15 mouse cellular contexts compared by ENCODE assay signal in genomic region chr14:25686216-25686945, GRCm38 (mm10). TPM values are rescaled to one million over a fixed set of nuclear protein-coding genes. Genes with fewer than 3 reads are reported as not detected.
DNase-seq lines count a peak whose midpoint lies in the region; ATAC-seq lines count a peak whose summit lies in the region.
"Had no signal": no experiment of that assay in that cellular context is flagged by ENCODE, and none has a peak within 500 bp of the region (broad histone marks: within the 10 kb centered on the region; RNA-seq: fewer than 3 reads in every experiment).

No protein-coding gene starts in this region.

- H3K9me3 ChIP-seq in lung, embryonic 15.5 days, result no peaks in the 10 kb centered on the region
- H3K9me3 ChIP-seq in heart, embryonic 15.5 days (replicated peaks), result no peaks in the 10 kb centered on the region
- H3K9me3 ChIP-seq in intestine, embryonic 15.5 days, result no peaks in the 10 kb centered on the region
- no peaks in the 10 kb centered on the region for H3K9me3 ChIP-seq in stomach, embryonic 14.5 days (ENCODE audit: control insufficient read depth, low read depth, low read length)
- H3K9me3 ChIP-seq: hindbrain, embryonic 12.5 days; limb, embryonic 10.5 days had no signal

- no peak overlapping the region for H3K9ac ChIP-seq in lung, embryonic 15.5 days
- peak overlapping the region; percentile 22; the same call in 1 of the 2 replicates for H3K9ac ChIP-seq in heart, embryonic 15.5 days
- 0 out of 2 replicates have a peak overlapping the region, but pooled peaks have one; percentile 2 for H3K9ac ChIP-seq in intestine, embryonic 15.5 days
- no peak overlapping the region for H3K9ac ChIP-seq in stomach, embryonic 14.5 days (replicated peaks; ENCODE audit: low read depth, low read length)
- H3K9ac ChIP-seq: forebrain, postnatal 0 days; hindbrain, embryonic 12.5 days had no signal

- H3K4me1 ChIP-seq in lung, embryonic 15.5 days, result peaks cover 10% of the 10 kb centered on the region; the same call in 1 of the 2 replicates
- peaks cover 36% of the 10 kb centered on the region for H3K4me1 ChIP-seq in heart, embryonic 15.5 days (replicated peaks)
- H3K4me1 ChIP-seq in intestine, embryonic 15.5 days (replicated peaks), result peaks cover 14% of the 10 kb centered on the region; the same call in 1 of the 2 replicates
- 0 out of 2 replicates have a peak, but pooled peaks cover 8% of the 10 kb centered on the region for H3K4me1 ChIP-seq in stomach, embryonic 14.5 days (ENCODE audit: control insufficient read depth, insufficient read depth, low read length)
- H3K4me1 ChIP-seq: hindbrain, embryonic 12.5 days had no signal

- no peaks in the 10 kb centered on the region for H3K36me3 ChIP-seq in lung, embryonic 15.5 days
- no peaks in the 10 kb centered on the region for H3K36me3 ChIP-seq in heart, embryonic 15.5 days
- H3K36me3 ChIP-seq in intestine, embryonic 15.5 days, result no peaks in the 10 kb centered on the region
- H3K36me3 ChIP-seq in stomach, embryonic 14.5 days (ENCODE audit: control insufficient read depth, insufficient read depth, low read length), result no peaks in the 10 kb centered on the region
- H3K36me3 ChIP-seq: hindbrain, embryonic 12.5 days; limb, embryonic 10.5 days had no signal

- H3K27ac ChIP-seq in lung, embryonic 15.5 days, result peak overlapping the region; percentile 72
- peak overlapping the region; percentile 97 for H3K27ac ChIP-seq in heart, embryonic 15.5 days
- H3K27ac ChIP-seq in intestine, embryonic 15.5 days, result peak overlapping the region; percentile 83
- H3K27ac ChIP-seq in stomach, embryonic 14.5 days (ENCODE audit: low read length), result peak overlapping the region; percentile 70
- H3K27ac ChIP-seq: hindbrain, embryonic 12.5 days; limb, embryonic 10.5 days had no signal

- 50% methylated on average over 7 of the region's 7 CpGs for WGBS in lung, embryonic 15.5 days
- WGBS in heart, embryonic 15.5 days, result 56% methylated on average over 7 of the region's 7 CpGs
- WGBS in intestine, embryonic 15.5 days, result 47% methylated on average over 7 of the region's 7 CpGs
- 59% methylated on average over 7 of the region's 7 CpGs for whole genome bisulfite sequencing in stomach, embryonic 14.5 days

- no peaks in the 10 kb centered on the region for H3K27me3 ChIP-seq in lung, embryonic 15.5 days
- H3K27me3 ChIP-seq in heart, embryonic 15.5 days, result no peaks in the 10 kb centered on the region
- H3K27me3 ChIP-seq in intestine, embryonic 15.5 days (replicated peaks), result no peaks in the 10 kb centered on the region
- H3K27me3 ChIP-seq in stomach, embryonic 14.5 days (ENCODE audit: control insufficient read depth, insufficient read depth, low read length), result no peaks in the 10 kb centered on the region
- H3K27me3 ChIP-seq: hindbrain, embryonic 12.5 days had no signal

- no peak for ATAC-seq in lung, embryonic 15.5 days (ENCODE audit: borderline replicate concordance, extremely low read depth, low FRiP score, low TSS enrichment)
- ATAC-seq in heart, embryonic 15.5 days (replicated peaks; ENCODE audit: insufficient number of reproducible peaks, insufficient read depth, low FRiP score, low read depth), result peak; percentile 42; the same call in 1 of the 2 replicates
- ATAC-seq in intestine, embryonic 15.5 days, result peak; percentile 90
- ATAC-seq in stomach, embryonic 14.5 days (ENCODE audit: insufficient number of reproducible peaks, insufficient read depth, low FRiP score, low read depth), result peak; percentile 59
- ATAC-seq: forebrain, postnatal 0 days had no signal

- no peak for DNase-seq in lung, adult 18-20 months
- no peak for DNase-seq in cerebellum, postnatal 25 days
- no peak for DNase-seq in neural tube, embryonic 10.5 days (ENCODE audit: extremely low spot score, low spot score)
- DNase-seq: forebrain, postnatal 0 days; gastrocnemius, postnatal 14 days; kidney, adult 2 months; layer of hippocampus, postnatal 36 days; thymus, postnatal 4 days had no signal

- H3K4me3 ChIP-seq in lung, embryonic 15.5 days, result no peak overlapping the region
- H3K4me3 ChIP-seq in heart, embryonic 15.5 days, result no peak overlapping the region
- no peak overlapping the region for H3K4me3 ChIP-seq in intestine, embryonic 15.5 days (replicated peaks)
- H3K4me3 ChIP-seq in stomach, embryonic 14.5 days (ENCODE audit: low read depth, low read length), result no peak overlapping the region
- H3K4me3 ChIP-seq: hindbrain, embryonic 12.5 days; limb, embryonic 10.5 days; myocyte had no signal

- H3K4me2 ChIP-seq in lung, embryonic 15.5 days, result no peak overlapping the region
- H3K4me2 ChIP-seq in heart, embryonic 15.5 days, result no peak overlapping the region
- peak overlapping the region; percentile 7; the same call in 1 of the 2 replicates for H3K4me2 ChIP-seq in intestine, embryonic 15.5 days (replicated peaks)
- H3K4me2 ChIP-seq in stomach, embryonic 14.5 days (replicated peaks; ENCODE audit: low read depth, low read length), result no peak overlapping the region
- H3K4me2 ChIP-seq: hindbrain, embryonic 12.5 days had no signal

RNA-seq across cellular contexts. Expression of gene Ppif, which starts 7.6 kb away (rescaled TPM):
- polyA plus RNA-seq in lung, embryonic 15.5 days (2015; fragmentation: Nextera tagmentation; extraction: Ambion mirVana), result 23.1 and 24.3 TPM in 2 replicates
- polyA plus RNA-seq in heart, embryonic 15.5 days (2015; fragmentation: Nextera tagmentation; extraction: Ambion mirVana), result 102 and 108 TPM in 2 replicates
- 89.9 and 90.5 TPM in 2 replicates for polyA plus RNA-seq in intestine, embryonic 15.5 days (2015; fragmentation: Nextera tagmentation; extraction: Ambion mirVana)
- 48.1 and 48.3 TPM in 2 replicates for polyA plus RNA-seq in stomach, embryonic 14.5 days (2014; fragmentation: Nextera tagmentation; extraction: Ambion mirVana)

Comparison
In these comparisons a context has a peak if more than half of its experiments do, and no peak if none do; other contexts are left out.
1. H3K9ac ChIP-seq: peak in heart, embryonic 15.5 days (single experiment) and intestine, embryonic 15.5 days (single experiment); none in lung, embryonic 15.5 days (single experiment) and stomach, embryonic 14.5 days (single experiment).
2. Peak in every context shown above with its lines, with median percentiles within 50 percentile points of each other: H3K27ac ChIP-seq.